Mouse (Mus musculus) heart, embryonic 14.5 days (tissue): ENCODE results near the gene Neurl3. TPM values are rescaled to one million over a fixed set of nuclear protein-coding genes. Genes with fewer than 3 reads are reported as not detected.
A peak's percentile ranks its signal among the peaks of the same experiment; 100 is the strongest.

ENCODE experiments used
- ATAC-seq: fragments of 200-750 bp; cut with Nextera tagmentation; 2 replicates; pipeline ENCODE4 v1.8.0; 2017; ENCODE audit warnings: low read depth, moderate TSS enrichment; ENCODE audit not compliant: insufficient number of reproducible peaks, insufficient read depth, low FRiP score
- H3K27ac ChIP-seq, 2 experiments: fragments of 200-500 bp in 1 of 2; fragments of 300-500 bp in 1 of 2; sonication (generic) in 1 of 2; replicated peaks in 1 of 2; 2 replicates each; pipeline ENCODE4 v1.5.1; 2012 to 2014; ENCODE audit warnings: low read depth in 2 of 2, low read length in 2 of 2, control low read depth in 1 of 2, mild to moderate bottlenecking in 1 of 2, mixed read lengths in 1 of 2; ENCODE audit not compliant: control insufficient read depth in 1 of 2, insufficient read depth in 1 of 2
- H3K27me3 ChIP-seq: fragments of 300-500 bp; sonication (generic); 2 replicates; pipeline ENCODE4 v1.6.1; 2014; ENCODE audit warnings: mild to moderate bottlenecking, low read length, control low read depth; ENCODE audit not compliant: control insufficient read depth, insufficient read depth
- H3K36me3 ChIP-seq: fragments of 300-500 bp; sonication (generic); 2 replicates; pipeline ENCODE4 v1.6.1; 2014; ENCODE audit warnings: mild to moderate bottlenecking, control low read depth, low read length, mixed read lengths; ENCODE audit not compliant: control insufficient read depth, insufficient read depth
- H3K4me1 ChIP-seq, 2 experiments: fragments of 200-500 bp in 1 of 2; fragments of 300-500 bp in 1 of 2; sonication (generic) in 1 of 2; 2 replicates each; pipeline ENCODE4 v1.6.1; 2012 to 2014; ENCODE audit warnings: low read length in 2 of 2, control low read depth in 1 of 2, mixed read lengths in 1 of 2; ENCODE audit not compliant: control insufficient read depth in 2 of 2, insufficient read depth in 2 of 2
- H3K4me2 ChIP-seq: fragments of 300-500 bp; sonication (generic); 2 replicates; pipeline ENCODE4 v1.6.1; 2014; ENCODE audit warnings: mild to moderate bottlenecking, low read length
- H3K4me3 ChIP-seq, 2 experiments: fragments of 200-500 bp in 1 of 2; fragments of 300-500 bp in 1 of 2; sonication (generic) in 1 of 2; 2 replicates each; pipeline ENCODE4 v1.5.1; 2012 to 2014; ENCODE audit warnings: low read length in 2 of 2, mild to moderate bottlenecking in 2 of 2, control low read depth in 1 of 2, low read depth in 1 of 2, moderate library complexity in 1 of 2; ENCODE audit not compliant: control insufficient read depth in 1 of 2, insufficient read depth in 1 of 2
- H3K9ac ChIP-seq: fragments of 300-500 bp; sonication (generic); 2 replicates; pipeline ENCODE4 v1.6.1; 2014; ENCODE audit warnings: mild to moderate bottlenecking, low read length
- H3K9me3 ChIP-seq: fragments of 300-500 bp; sonication (generic); 2 replicates; pipeline ENCODE4 v1.6.1; 2016; ENCODE audit warnings: low read length, control low read depth; ENCODE audit not compliant: control insufficient read depth
- WGBS: fragments of 180-500 bp; shearing (Covaris S2); extraction: QIAGEN DNeasy Blood & Tissue Kit; methylation state at CpG from one replicate; pipeline ENCODE4 v1.1.7; 2014; 5-methylcytosine and 5-hydroxymethylcytosine counted together
- polyA plus RNA-seq: library from polyadenylated mRNA; unstranded; fragments of >200 nt; fragmentation: Nextera tagmentation; extraction: Ambion mirVana; gene quantifications from 2 replicates; pipeline ENCODE4 v1.2.1, GENCODE M21; 2014

Neurl3 gene
- polyA plus RNA-seq, 1 experiment from 2014 or later: 4.6 TPM

- H3K4me2 ChIP-seq: peak overlapping the region; percentile 21; the same call in 1 of the 2 replicates
- H3K9ac ChIP-seq: no peak overlapping the region
- H3K27ac ChIP-seq: peak overlapping the region; percentile 51 to 72; a peak in 3 of 4 replicates
- ATAC-seq: no peak
- H3K9me3 ChIP-seq: peaks cover 13% of the 10 kb centered on the region
- no peaks in the 10 kb centered on the region for H3K36me3 ChIP-seq
- WGBS: 27% methylated on average over 20 of the region's 20 CpGs
- H3K4me3 ChIP-seq: no peak overlapping the region
- H3K4me1 ChIP-seq: peaks cover 11 to 20% of the 10 kb centered on the region in 2 experiments
- H3K27me3 ChIP-seq: 0 out of 2 replicates have a peak, but pooled peaks cover 3% of the 10 kb centered on the region
Measured at GRCm38 (mm10) chr1:36255871-36256640, 18.4 kb downstream of the Neurl3 start.

GRCm38 (mm10) chr1:36254635-36255360 is 19.7 kb downstream of the Neurl3 start:
- Histone ChIP-seq H3K4me2 (peak overlapping the region; percentile 58), H3K36me3 (no peaks in the 10 kb centered on the region), H3K27me3 (0 out of 2 replicates have a peak, but pooled peaks cover 3% of the 10 kb centered on the region), H3K27ac (peak overlapping the region; percentile 72 to 85), H3K4me3 (peak overlapping the region; percentile 21 to 25), H3K9ac (peak overlapping the region; percentile 6; the same call in 1 of the 2 replicates), H3K9me3 (peaks cover 13% of the 10 kb centered on the region), H3K4me1 (peaks cover 11 to 20% of the 10 kb centered on the region in 2 experiments)
- 8% methylated on average over 25 of the region's 25 CpGs for whole genome bisulfite sequencing
- peak; percentile 72 for ATAC-seq

- no peak overlapping the region for H3K27ac ChIP-seq
- ATAC-seq: no peak
- H3K4me3 ChIP-seq: no peak overlapping the region
- H3K36me3 ChIP-seq: no peaks in the 10 kb centered on the region
- H3K9me3 ChIP-seq: peaks cover 8% of the 10 kb centered on the region; the same call in 1 of the 2 replicates
- WGBS: 8% methylated on average over 6 of the region's 6 CpGs
- peaks cover 11 to 20% of the 10 kb centered on the region in 2 experiments for H3K4me1 ChIP-seq
- no peak overlapping the region for H3K9ac ChIP-seq
- 0 out of 2 replicates have a peak, but pooled peaks cover 3% of the 10 kb centered on the region for H3K27me3 ChIP-seq
- H3K4me2 ChIP-seq: no peak overlapping the region
Measured at GRCm38 (mm10) chr1:36252791-36253190, 21.7 kb downstream of the Neurl3 start.

GRCm38 (mm10) chr1:36251426-36251825 is 23.1 kb downstream of the Neurl3 start:
- Histone ChIP-seq H3K36me3 (no peaks in the 10 kb centered on the region), H3K4me2 (no peak overlapping the region), H3K27me3 (0 out of 2 replicates have a peak, but pooled peaks cover 3% of the 10 kb centered on the region), H3K4me3 (no peak overlapping the region), H3K4me1 (peaks cover 11 to 20% of the 10 kb centered on the region in 2 experiments), H3K27ac (no peak overlapping the region), H3K9ac (no peak overlapping the region), H3K9me3 (peaks cover 2% of the 10 kb centered on the region; the same call in 1 of the 2 replicates)
- ATAC-seq: no peak
- 19% methylated on average over 9 of the region's 9 CpGs for WGBS

- 61% methylated on average over 6 of the region's 6 CpGs for WGBS
- Histone ChIP-seq H3K4me2 (no peak overlapping the region), H3K9me3 (no peaks in the 10 kb centered on the region), H3K36me3 (no peaks in the 10 kb centered on the region), H3K9ac (no peak overlapping the region), H3K27me3 (no peaks in the 10 kb centered on the region), H3K4me1 (peaks cover 0 to 12% of the 10 kb centered on the region in 2 experiments; a peak in 2 of 4 replicates), H3K4me3 (no peak overlapping the region), H3K27ac (no peak overlapping the region)
- ATAC-seq: no peak
Measured at GRCm38 (mm10) chr1:36246688-36247087, 27.8 kb downstream of the Neurl3 start.

- 0 out of 2 replicates have a peak overlapping the region, but pooled peaks have one; percentile 87 for H3K9ac ChIP-seq
- peaks cover 0 to 12% of the 10 kb centered on the region in 2 experiments; a peak in 2 of 4 replicates for H3K4me1 ChIP-seq
- peak overlapping the region; percentile 92 for H3K4me2 ChIP-seq
- no peaks in the 10 kb centered on the region for H3K36me3 ChIP-seq
- no peak overlapping the region for H3K27ac ChIP-seq
- 80% methylated on average over 4 of the region's 4 CpGs for WGBS
- no peak overlapping the region; a peak in 1 of 4 replicates for H3K4me3 ChIP-seq
- no peaks in the 10 kb centered on the region for H3K9me3 ChIP-seq
- ATAC-seq: no peak
- no peaks in the 10 kb centered on the region for H3K27me3 ChIP-seq
Measured at GRCm38 (mm10) chr1:36244828-36245215, 29.7 kb downstream of the Neurl3 start.

GRCm38 (mm10) chr1:36244058-36244827 is 30.2 kb downstream of the Neurl3 start, which contains the start of gene Uggt1:
Uggt1 (minus strand) TSS chr1:36244720.
- Histone ChIP-seq H3K9ac (peak within 1 kb of the TSS; percentile 87), H3K4me3 (peak within 1 kb of the TSS; percentile 77 to 92), H3K27me3 (no peaks in the 10 kb centered on the region), H3K4me1 (peaks cover 0 to 12% of the 10 kb centered on the region in 2 experiments; a peak in 2 of 4 replicates), H3K36me3 (no peaks in the 10 kb centered on the region), H3K4me2 (peak within 1 kb of the TSS; percentile 92), H3K27ac (peak within 1 kb of the TSS; percentile 46 to 71; a peak in 3 of 4 replicates), H3K9me3 (no peaks in the 10 kb centered on the region)
- ATAC-seq: peak; percentile 91
- WGBS: 2% methylated on average over 49 of the region's 49 CpGs
